Mouse (Mus musculus) stomach, embryonic 14.5 days (tissue): ENCODE measurements around the gene Nhlrc4. TPM values are rescaled to one million over a fixed set of nuclear protein-coding genes. Genes with fewer than 3 reads are reported as not detected.

ENCODE experiments used
- ATAC-seq: fragments of 200-750 bp; cut with Nextera tagmentation; 2 replicates; pipeline ENCODE4 v1.8.0; 2017; ENCODE audit warnings: low read depth, moderate TSS enrichment; ENCODE audit not compliant: insufficient number of reproducible peaks, insufficient read depth, low FRiP score
- H3K27ac ChIP-seq: fragments of 300-500 bp; sonication (generic); 2 replicates; pipeline ENCODE4 v1.5.1; 2014; ENCODE audit warnings: mild to moderate bottlenecking, low read length, moderate library complexity, mixed read lengths
- H3K27me3 ChIP-seq: fragments of 300-500 bp; sonication (generic); 2 replicates; pipeline ENCODE4 v1.6.1; 2014; ENCODE audit warnings: low read length, control low read depth, mixed read lengths; ENCODE audit not compliant: control insufficient read depth, insufficient read depth
- H3K36me3 ChIP-seq: fragments of 300-500 bp; sonication (generic); 2 replicates; pipeline ENCODE4 v1.6.1; 2014; ENCODE audit warnings: mild to moderate bottlenecking, control low read depth, low read length, moderate library complexity, mixed read lengths; ENCODE audit not compliant: control insufficient read depth, insufficient read depth
- H3K4me1 ChIP-seq: fragments of 300-500 bp; sonication (generic); 2 replicates; pipeline ENCODE4 v1.6.1; 2014; ENCODE audit warnings: low read length, control low read depth, mixed read lengths; ENCODE audit not compliant: control insufficient read depth, insufficient read depth
- H3K4me2 ChIP-seq: fragments of 300-500 bp; sonication (generic); replicated peaks from 2 replicates; pipeline ENCODE4 v1.6.1; 2014; ENCODE audit warnings: low read depth, low read length, control low read depth
- H3K4me3 ChIP-seq: fragments of 300-500 bp; sonication (generic); 2 replicates; pipeline ENCODE4 v1.5.1; 2014; ENCODE audit warnings: low read depth, low read length, control low read depth
- H3K9ac ChIP-seq: fragments of 300-500 bp; sonication (generic); replicated peaks from 2 replicates; pipeline ENCODE4 v1.6.1; 2014; ENCODE audit warnings: low read depth, mild to moderate bottlenecking, control low read depth, low read length, moderate library complexity, mixed read lengths
- H3K9me3 ChIP-seq: fragments of 300-500 bp; sonication (generic); 2 replicates; pipeline ENCODE4 v1.6.1; 2016; ENCODE audit warnings: low read depth, low read length, control low read depth; ENCODE audit not compliant: control insufficient read depth
- WGBS: fragments of 180-500 bp; shearing (Covaris S2); extraction: QIAGEN DNeasy Blood & Tissue Kit; methylation state at CpG from one replicate; pipeline ENCODE4 v1.1.7; 2014; 5-methylcytosine and 5-hydroxymethylcytosine counted together
- polyA plus RNA-seq: library from polyadenylated mRNA; unstranded; fragments of >200 nt; fragmentation: Nextera tagmentation; extraction: Ambion mirVana; gene quantifications from 2 replicates; pipeline ENCODE4 v1.2.1, GENCODE M21; 2014

Nhlrc4 gene
- polyA plus RNA-seq, 1 experiment from 2014 or later: 0.72 TPM

GRCm38 (mm10) chr17:25925348-25925747, 19.4 kb downstream of the Nhlrc4 start:
- peaks cover 23% of the 10 kb centered on the region for H3K36me3 ChIP-seq
- WGBS: 83% methylated on average over 2 of the region's 2 CpGs

GRCm38 (mm10) chr17:25922120-25922519, 22.6 kb downstream of the Nhlrc4 start:
- no peak for ATAC-seq
- WGBS: 83% methylated on average over 5 of the region's 5 CpGs
- no peak overlapping the region for H3K4me3 ChIP-seq
- no peak overlapping the region for H3K4me2 ChIP-seq
- peaks cover 11% of the 10 kb centered on the region for H3K4me1 ChIP-seq
- peaks cover 7% of the 10 kb centered on the region; the same call in 1 of the 2 replicates for H3K36me3 ChIP-seq
- H3K9ac ChIP-seq: no peak overlapping the region
- no peaks in the 10 kb centered on the region for H3K27me3 ChIP-seq
- H3K9me3 ChIP-seq: no peaks in the 10 kb centered on the region
- H3K27ac ChIP-seq: no peak overlapping the region

More at GRCm38 (mm10) chr17:25925348-25925747, 19.4 kb downstream of the Nhlrc4 start:
- Histone ChIP-seq H3K27me3 (no peaks in the 10 kb centered on the region), H3K9ac (no peak overlapping the region), H3K27ac (no peak overlapping the region), H3K4me3 (no peak overlapping the region), H3K9me3 (no peaks in the 10 kb centered on the region), H3K4me2 (no peak overlapping the region), H3K4me1 (no peaks in the 10 kb centered on the region)
- no peak for ATAC-seq

- 0% methylated on average over 40 of the region's 40 CpGs for WGBS
- H3K27ac ChIP-seq: peak overlapping the region; percentile 84
- H3K9me3 ChIP-seq: no peaks in the 10 kb centered on the region
- no peaks in the 10 kb centered on the region for H3K27me3 ChIP-seq
- H3K36me3 ChIP-seq: peaks cover 3% of the 10 kb centered on the region; the same call in 1 of the 2 replicates
- peaks cover 11% of the 10 kb centered on the region for H3K4me1 ChIP-seq
- peak overlapping the region; percentile 97 for H3K4me3 ChIP-seq
- peak overlapping the region; percentile 61 for H3K4me2 ChIP-seq
- H3K9ac ChIP-seq: peak overlapping the region; percentile 75
- ATAC-seq: peak; percentile 98
These were observed 24.7 kb downstream of the Nhlrc4 start for GRCm38 (mm10) chr17:25919786-25920642.

GRCm38 (mm10) chr17:25919144-25919785, 25.5 kb downstream of the Nhlrc4 start, which contains the start of gene Rab40c:
Gene Rab40c (minus strand): TSS chr17:25919727.
- WGBS: 0% methylated on average over 64 of the region's 78 CpGs
- ATAC-seq: no peak
- H3K27me3 ChIP-seq: no peaks in the 10 kb centered on the region
- no peaks in the 10 kb centered on the region for H3K9me3 ChIP-seq
- H3K4me1 ChIP-seq: peaks cover 11% of the 10 kb centered on the region
- peak within 1 kb of the TSS; percentile 84 for H3K27ac ChIP-seq
- H3K4me2 ChIP-seq: peak within 1 kb of the TSS; percentile 89
- peak within 1 kb of the TSS; percentile 75 for H3K9ac ChIP-seq
- peak within 1 kb of the TSS; percentile 97 for H3K4me3 ChIP-seq
- peaks cover 5% of the 10 kb centered on the region; the same call in 1 of the 2 replicates for H3K36me3 ChIP-seq

- Histone ChIP-seq H3K27ac (no peak overlapping the region), H3K9ac (peak overlapping the region; percentile 75), H3K4me1 (peaks cover 11% of the 10 kb centered on the region)
These were observed 26.6 kb downstream of the Nhlrc4 start for GRCm38 (mm10) chr17:25918037-25918750.

GRCm38 (mm10) chr17:25916931-25917647, 27.7 kb downstream of the Nhlrc4 start:
- Histone ChIP-seq H3K9me3 (no peaks in the 10 kb centered on the region), H3K36me3 (peaks cover 5% of the 10 kb centered on the region; the same call in 1 of the 2 replicates), H3K4me2 (0 out of 2 replicates have a peak overlapping the region, but pooled peaks have one; percentile 10), H3K27me3 (no peaks in the 10 kb centered on the region), H3K4me1 (peaks cover 11% of the 10 kb centered on the region), H3K27ac (no peak overlapping the region), H3K4me3 (no peak overlapping the region), H3K9ac (no peak overlapping the region)
- no peak for ATAC-seq
- WGBS: 71% methylated on average over 8 of the region's 8 CpGs

More at GRCm38 (mm10) chr17:25918037-25918750, 26.6 kb downstream of the Nhlrc4 start:
- no peaks in the 10 kb centered on the region for H3K9me3 ChIP-seq
- H3K4me3 ChIP-seq: peak overlapping the region; percentile 97
- peaks cover 5% of the 10 kb centered on the region; the same call in 1 of the 2 replicates for H3K36me3 ChIP-seq
- WGBS: 81% methylated on average over 9 of the region's 9 CpGs
- H3K27me3 ChIP-seq: no peaks in the 10 kb centered on the region
- peak overlapping the region; percentile 89 for H3K4me2 ChIP-seq
- ATAC-seq: no peak

GRCm38 (mm10) chr17:25914295-25914694, 30.5 kb downstream of the Nhlrc4 start:
- H3K4me3 ChIP-seq: no peak overlapping the region
- ATAC-seq: no peak
- H3K4me1 ChIP-seq: peaks cover 11% of the 10 kb centered on the region
- 75% methylated on average over 4 of the region's 4 CpGs for WGBS
- no peak overlapping the region for H3K27ac ChIP-seq
- H3K27me3 ChIP-seq: no peaks in the 10 kb centered on the region
- H3K9ac ChIP-seq: no peak overlapping the region
- H3K36me3 ChIP-seq: peaks cover 5% of the 10 kb centered on the region; the same call in 1 of the 2 replicates
- H3K9me3 ChIP-seq: no peaks in the 10 kb centered on the region
- H3K4me2 ChIP-seq: no peak overlapping the region
